Mouse (Mus musculus) embryonic fibroblast, embryonic 13.5 days (primary cell): ENCODE measurements around the gene Ltbp1. TPM values are rescaled to one million over a fixed set of nuclear protein-coding genes. Genes with fewer than 3 reads are reported as not detected.

ENCODE experiments used
- H3K27ac ChIP-seq: 2 replicates; pipeline ENCODE4 v1.5.1; 2012; ENCODE audit warnings: low read length, control low read depth, inconsistent platforms; ENCODE audit not compliant: insufficient read depth
- H3K4me1 ChIP-seq: 2 replicates; pipeline ENCODE4 v1.6.1; 2011; ENCODE audit warnings: low read length; ENCODE audit not compliant: control insufficient read depth, insufficient read depth
- H3K4me3 ChIP-seq: 2 replicates; pipeline ENCODE4 v1.5.1; 2011; ENCODE audit warnings: mild to moderate bottlenecking, control low read depth, low read length; ENCODE audit not compliant: insufficient read depth
- CTCF ChIP-seq: IDR thresholded peaks from 2 replicates; pipeline ENCODE4 v1.5.1; 2011; ENCODE audit warnings: mild to moderate bottlenecking, control low read depth, low read length, moderate library complexity, borderline replicate concordance; ENCODE audit not compliant: insufficient read depth
- POLR2A ChIP-seq: IDR thresholded peaks from 2 replicates; pipeline ENCODE4 v1.6.1; 2011; ENCODE audit warnings: low read depth, mild to moderate bottlenecking, control low read depth, low read length, moderate library complexity
- polyA plus RNA-seq: library from polyadenylated mRNA; stranded (reverse); fragments of >200 nt; gene quantifications from 2 replicates; pipeline ENCODE4 v1.2.4, GENCODE M21; 2011; ENCODE audit warnings: low read depth; ENCODE audit not compliant: missing spikeins, insufficient read length

Gene Ltbp1
- polyA plus RNA-seq, 1 experiment, result 152 TPM

DNA sequence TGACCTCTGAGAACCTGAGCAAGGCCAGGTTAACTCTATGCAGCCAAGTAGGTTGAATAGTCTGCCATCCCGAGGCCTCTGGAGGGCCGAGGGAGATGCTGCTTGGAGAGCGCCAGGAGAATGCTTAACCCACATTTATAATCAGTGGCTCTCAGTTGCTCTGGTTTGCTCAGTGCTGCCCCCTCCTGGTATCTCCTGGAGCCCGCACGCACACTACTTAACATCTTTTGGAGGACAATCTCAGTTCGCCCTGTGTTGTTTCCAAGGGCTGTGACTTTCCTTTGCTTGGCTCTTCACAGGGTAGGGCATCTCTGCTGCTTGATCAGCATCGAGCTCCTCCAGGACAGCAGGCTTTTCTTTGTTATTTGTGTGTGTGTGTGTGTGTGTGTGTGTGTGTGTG is 12.1 kb downstream of the Ltbp1 start:
- Histone ChIP-seq H3K27ac (no peak overlapping the region), H3K4me1 (no peaks in the 10 kb centered on the region), H3K4me3 (no peak overlapping the region)
- TF ChIP-seq CTCF (no peak), POLR2A (no peak)

GRCm38 (mm10) chr17:75018142-75018541 is 12.8 kb downstream of the Ltbp1 start:
- Histone ChIP-seq H3K4me3 (no peak overlapping the region), H3K27ac (no peak overlapping the region), H3K4me1 (no peaks in the 10 kb centered on the region)
- TF ChIP-seq POLR2A (no peak), CTCF (no peak)

- TF ChIP-seq CTCF, result no peak
- no peak for TF ChIP-seq POLR2A
- Histone ChIP-seq H3K4me3 (no peak overlapping the region), H3K4me1 (no peaks in the 10 kb centered on the region), H3K27ac (no peak overlapping the region)
Measured at GRCm38 (mm10) chr17:75020026-75020425, 14.7 kb downstream of the Ltbp1 start.

DNA sequence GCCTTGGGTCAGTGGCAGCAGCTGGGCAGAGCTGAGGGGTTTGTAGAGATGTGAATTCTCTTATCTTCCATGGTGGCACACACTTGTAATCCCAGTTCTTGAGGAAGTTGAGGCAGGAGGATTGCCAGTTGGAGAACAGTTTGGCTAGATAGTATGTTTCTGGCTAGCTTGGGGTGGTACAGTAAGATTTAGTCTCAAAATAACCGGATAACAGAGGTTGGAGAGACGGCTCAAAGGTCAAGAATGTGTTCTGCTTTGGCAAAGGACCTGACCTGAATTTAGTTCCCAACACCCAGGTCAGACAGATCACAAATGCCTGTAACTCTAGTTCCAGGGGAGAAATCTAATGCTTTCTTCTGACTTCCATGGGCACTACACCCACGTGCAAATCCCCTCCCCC is 15.3 kb downstream of the Ltbp1 start:
- Histone ChIP-seq H3K4me1 (no peaks in the 10 kb centered on the region), H3K27ac (no peak overlapping the region), H3K4me3 (no peak overlapping the region)
- no peak for TF ChIP-seq CTCF

DNA sequence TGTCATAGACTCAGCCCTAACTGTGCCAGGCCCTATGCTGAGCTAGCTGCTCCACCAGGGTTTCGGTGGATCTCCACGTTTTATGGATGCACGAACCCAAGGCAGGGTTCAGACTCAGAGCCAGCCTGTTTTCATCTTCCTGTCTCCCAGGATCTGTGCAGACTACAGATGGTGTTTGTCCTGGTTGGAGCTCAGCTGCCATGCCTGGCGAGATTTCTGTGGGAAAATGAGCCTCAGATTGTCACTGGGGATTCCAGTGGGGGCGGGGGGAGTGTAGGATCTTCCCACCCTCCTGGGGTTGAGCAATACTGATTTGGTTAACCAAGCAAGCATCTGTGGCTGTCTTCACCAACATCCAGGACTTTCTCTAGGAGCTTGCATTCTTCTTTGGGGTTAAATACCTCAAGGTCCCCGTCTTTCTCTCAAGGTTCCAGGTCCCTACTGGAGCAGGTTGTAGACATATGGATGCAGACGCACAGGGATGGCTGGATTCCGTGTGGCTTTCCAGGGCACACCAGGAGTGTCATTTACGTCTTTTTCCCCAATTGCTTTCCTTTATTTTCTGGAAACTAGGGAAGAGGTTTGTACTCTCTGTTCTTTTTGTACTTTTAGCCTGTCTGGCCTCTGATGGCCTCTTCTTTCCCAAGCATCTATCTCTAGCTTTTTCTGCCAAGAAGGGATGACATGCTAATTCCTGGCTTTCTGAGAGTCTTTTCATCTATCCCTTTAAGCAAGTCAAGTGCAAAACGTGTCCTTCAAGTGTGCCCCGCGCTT is 22.2 kb downstream of the Ltbp1 start:
- Histone ChIP-seq H3K27ac (no peak overlapping the region), H3K4me1 (no peaks in the 10 kb centered on the region), H3K4me3 (no peak overlapping the region)
- TF ChIP-seq CTCF (no peak), POLR2A (no peak)

- Histone ChIP-seq H3K4me3 (no peak overlapping the region), H3K4me1 (peaks cover 3% of the 10 kb centered on the region), H3K27ac (no peak overlapping the region)
- no peak for TF ChIP-seq POLR2A
- TF ChIP-seq CTCF, result no peak
Measured at GRCm38 (mm10) chr17:75033356-75033755, 28.0 kb downstream of the Ltbp1 start.

DNA sequence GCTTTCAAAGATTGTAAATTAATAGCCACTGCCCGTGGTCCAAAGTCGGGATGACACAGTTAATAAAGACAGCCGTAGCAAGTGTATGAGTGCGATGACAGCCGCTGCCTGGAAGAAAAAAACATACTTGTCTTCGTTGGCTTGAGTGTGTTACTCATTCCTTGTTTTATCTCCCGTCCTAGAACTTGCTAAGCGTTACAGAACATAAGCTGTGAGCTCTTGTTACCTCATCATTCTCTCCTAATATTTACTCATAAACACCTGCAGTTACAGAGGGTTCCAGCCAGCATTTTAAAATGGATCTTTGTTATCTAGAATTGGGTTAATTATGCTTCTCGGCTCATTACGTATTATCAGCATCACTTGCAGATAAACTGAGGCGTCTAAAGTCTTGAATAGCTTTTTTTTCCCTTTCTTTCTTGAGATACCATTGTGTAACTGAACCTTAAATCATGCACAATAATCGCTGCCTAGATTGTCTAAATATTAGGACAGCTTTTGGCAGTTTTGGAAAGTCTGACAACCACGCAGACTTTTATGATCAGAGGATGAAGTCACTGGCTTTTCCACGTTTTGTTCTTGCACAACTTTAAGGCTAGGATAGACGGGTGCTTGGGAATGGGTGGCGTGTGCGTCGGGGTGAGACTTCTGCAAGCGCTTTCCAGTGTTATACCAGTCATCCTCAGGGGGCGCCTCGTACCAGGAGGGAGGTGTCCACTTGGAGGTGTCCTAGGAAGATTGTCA is 28.7 kb downstream of the Ltbp1 start:
- Histone ChIP-seq H3K4me1 (peaks cover 3% of the 10 kb centered on the region), H3K27ac (no peak overlapping the region), H3K4me3 (no peak overlapping the region)
- no peak for TF ChIP-seq POLR2A
- TF ChIP-seq CTCF, result no peak

- H3K4me3 ChIP-seq, result no peak overlapping the region
- no peak overlapping the region for H3K27ac ChIP-seq
- no peak for TF ChIP-seq POLR2A
- no peak for TF ChIP-seq CTCF
- peaks cover 3% of the 10 kb centered on the region for H3K4me1 ChIP-seq
Measured at GRCm38 (mm10) chr17:75036881-75037280, 31.5 kb downstream of the Ltbp1 start.

DNA sequence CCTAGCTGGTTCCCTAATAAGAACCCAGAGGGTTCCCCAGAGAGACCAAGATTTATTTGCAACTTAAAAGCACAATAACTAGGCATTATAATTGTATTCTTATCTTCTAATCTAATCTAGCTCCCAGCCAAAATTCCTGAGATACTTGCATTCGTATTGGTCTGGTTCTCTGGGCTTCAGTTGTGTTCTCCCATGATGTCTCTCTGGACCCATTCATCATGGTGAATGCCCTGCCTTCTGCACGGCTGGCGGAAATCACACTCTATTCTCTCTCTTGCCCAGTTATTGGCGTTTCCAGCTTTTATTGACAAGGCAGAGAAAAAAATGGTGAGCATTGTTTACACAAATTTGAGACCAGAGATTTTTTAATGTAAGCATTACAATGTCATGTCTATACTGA is 33.6 kb downstream of the Ltbp1 start:
- no peak overlapping the region for H3K4me3 ChIP-seq
- TF ChIP-seq CTCF (no peak), POLR2A (no peak)
- H3K27ac ChIP-seq, result no peak overlapping the region
- no peaks in the 10 kb centered on the region for H3K4me1 ChIP-seq

- no peak for TF ChIP-seq POLR2A
- TF ChIP-seq CTCF, result no peak
- Histone ChIP-seq H3K4me3 (no peak overlapping the region), H3K4me1 (peaks cover 2% of the 10 kb centered on the region; the same call in 1 of the 2 replicates), H3K27ac (peak overlapping the region; percentile 21; the same call in 1 of the 2 replicates)
Measured at GRCm38 (mm10) chr17:75049366-75049969, 44.1 kb downstream of the Ltbp1 start.
